Mouse (Mus musculus): Measurements from ENCODE around the gene Wiz.

The Wiz gene

GRCm38 (mm10) chr17:32378786-32379185 lies 10.5 kb downstream of the Wiz start:
- DNase-seq (ENCODE audit: low spot score in 2 of 2) = no peak

- DNase-seq (ENCODE audit: low spot score in 2 of 2) = no peak
Measured at GRCm38 (mm10) chr17:32377137-32377536, 12.1 kb downstream of the Wiz start.

- DNase-seq (ENCODE audit: low spot score in 2 of 2) = no peak
Measured at GRCm38 (mm10) chr17:32376475-32376874, 12.8 kb downstream of the Wiz start.

GRCm38 (mm10) chr17:32368991-32369578 lies 20.2 kb downstream of the Wiz start:
- DNase-seq (ENCODE audit: low spot score in 2 of 2) = no peak

- no peak for DNase-seq (ENCODE audit: low spot score in 2 of 2)
Measured at GRCm38 (mm10) chr17:32367706-32368105, 21.5 kb downstream of the Wiz start.

GRCm38 (mm10) chr17:32365296-32365695 lies 23.9 kb downstream of the Wiz start:
- DNase-seq (ENCODE audit: low spot score in 2 of 2) = no peak

- DNase-seq (ENCODE audit: low spot score in 2 of 2) = no peak
Measured at GRCm38 (mm10) chr17:32364850-32365249, 24.4 kb downstream of the Wiz start.

GRCm38 (mm10) chr17:32364331-32364730 lies 24.9 kb downstream of the Wiz start:
- peak; percentile 83 to 84 for DNase-seq (ENCODE audit: low spot score in 2 of 2)

- DNase-seq (ENCODE audit: low spot score in 2 of 2) = no peak
Measured at GRCm38 (mm10) chr17:32363821-32364301, 25.4 kb downstream of the Wiz start.

- no peak for DNase-seq (ENCODE audit: low spot score in 2 of 2)
Measured at GRCm38 (mm10) chr17:32362686-32363085, 26.6 kb downstream of the Wiz start.

- no peak for DNase-seq (ENCODE audit: low spot score in 2 of 2)
Measured at GRCm38 (mm10) chr17:32359928-32360327, 29.3 kb downstream of the Wiz start.

- no peak for DNase-seq (ENCODE audit: low spot score in 2 of 2)
Measured at GRCm38 (mm10) chr17:32358943-32359340, 30.3 kb downstream of the Wiz start.

- DNase-seq (ENCODE audit: low spot score in 2 of 2) = no peak
Measured at GRCm38 (mm10) chr17:32358192-32358942, 30.9 kb downstream of the Wiz start.

- no peak for DNase-seq (ENCODE audit: low spot score in 2 of 2)
Measured at GRCm38 (mm10) chr17:32356766-32357760, 32.2 kb downstream of the Wiz start.

GRCm38 (mm10) chr17:32356281-32356680 lies 33.0 kb downstream of the Wiz start:
- no peak for DNase-seq (ENCODE audit: low spot score in 2 of 2)

- no peak for DNase-seq (ENCODE audit: low spot score in 2 of 2)
Measured at GRCm38 (mm10) chr17:32355031-32355430, 34.2 kb downstream of the Wiz start.

GRCm38 (mm10) chr17:32354211-32354610 lies 35.0 kb downstream of the Wiz start:
- DNase-seq (ENCODE audit: low spot score in 2 of 2) = no peak

- peak; percentile 61 to 63 for DNase-seq (ENCODE audit: low spot score in 2 of 2)
Measured at GRCm38 (mm10) chr17:32353696-32354095, 35.5 kb downstream of the Wiz start.

- no peak for DNase-seq (ENCODE audit: low spot score in 2 of 2)
Measured at GRCm38 (mm10) chr17:32351726-32352125, 37.5 kb downstream of the Wiz start.

- no peak for DNase-seq (ENCODE audit: low spot score in 2 of 2)
Measured at GRCm38 (mm10) chr17:32351269-32351668, 38.0 kb downstream of the Wiz start.

- peak; percentile 97 to 98 for DNase-seq (ENCODE audit: low spot score in 2 of 2)
Measured at GRCm38 (mm10) chr17:32350382-32350983, 38.8 kb downstream of the Wiz start, which contains the start of gene Akap8l. Akap8l (minus strand) TSS chr17:32350607.
